Mouse (Mus musculus) lung, embryonic 15.5 days (tissue): ENCODE measurements around the gene Nell2. TPM values are rescaled to one million over a fixed set of nuclear protein-coding genes. Genes with fewer than 3 reads are reported as not detected.
A peak's percentile ranks its signal among the peaks of the same experiment; 100 is the strongest.

Experiments used
- ATAC-seq: fragments of 200-750 bp; cut with Nextera tagmentation; 2 replicates; pipeline ENCODE4 v1.8.0; 2017; ENCODE audit warnings: moderate number of reproducible peaks, borderline replicate concordance; ENCODE audit not compliant: low FRiP score, low TSS enrichment; ENCODE audit errors: extremely low read depth
- H3K27ac ChIP-seq: fragments of 300-500 bp; sonication (generic); 2 replicates; pipeline ENCODE4 v1.5.1; 2015; ENCODE audit warnings: moderate library complexity, mild to moderate bottlenecking, inconsistent platforms
- H3K27me3 ChIP-seq: fragments of 300-500 bp; sonication (generic); 2 replicates; pipeline ENCODE4 v1.6.1; 2015; ENCODE audit warnings: inconsistent platforms
- H3K36me3 ChIP-seq: fragments of 300-500 bp; sonication (generic); 2 replicates; pipeline ENCODE4 v1.6.1; 2015; ENCODE audit warnings: inconsistent platforms
- H3K4me1 ChIP-seq: fragments of 300-500 bp; sonication (generic); 2 replicates; pipeline ENCODE4 v1.6.1; 2015; ENCODE audit warnings: inconsistent platforms
- H3K4me2 ChIP-seq: fragments of 300-500 bp; sonication (generic); 2 replicates; pipeline ENCODE4 v1.6.1; 2015; ENCODE audit warnings: inconsistent platforms, mild to moderate bottlenecking, moderate library complexity
- H3K4me3 ChIP-seq: fragments of 300-500 bp; sonication (generic); 2 replicates; pipeline ENCODE4 v1.5.1; 2015; ENCODE audit warnings: mild to moderate bottlenecking, inconsistent platforms
- H3K9ac ChIP-seq: fragments of 300-500 bp; sonication (generic); 2 replicates; pipeline ENCODE4 v1.6.1; 2015; ENCODE audit warnings: inconsistent platforms
- H3K9me3 ChIP-seq: fragments of 300-500 bp; sonication (generic); 2 replicates; pipeline ENCODE4 v1.6.1; 2016; ENCODE audit warnings: inconsistent platforms
- WGBS: fragments of 180-500 bp; shearing (Covaris S2); methylation state at CpG from one replicate; pipeline ENCODE4 v1.1.7; 2015; 5-methylcytosine and 5-hydroxymethylcytosine counted together
- polyA plus RNA-seq: library from polyadenylated mRNA; unstranded; fragments of >200 nt; fragmentation: Nextera tagmentation; extraction: Ambion mirVana; gene quantifications from 2 replicates; pipeline ENCODE4 v1.2.1, GENCODE M21; 2015

Gene Nell2
- polyA plus RNA-seq: 1.5 and 1.8 TPM in 2 replicates

- Histone ChIP-seq H3K4me2 (peak within 1 kb of the TSS; percentile 85), H3K9me3 (no peaks in the 10 kb centered on the region), H3K27me3 (peaks cover 52% of the 10 kb centered on the region), H3K4me3 (peak within 1 kb of the TSS; percentile 43), H3K36me3 (no peaks in the 10 kb centered on the region), H3K4me1 (peaks cover 12% of the 10 kb centered on the region), H3K27ac (no peak within 1 kb of the TSS), H3K9ac (no peak within 1 kb of the TSS)
- peak; percentile 42; the same call in 1 of the 2 replicates for ATAC-seq
- under 1% methylated on average over 90 of the region's 95 CpGs for WGBS
Observed at GRCm38 (mm10) chr15:95527948-95528861, at the start of gene Nell2. Nell2 (minus strand) TSS chr15:95528559.

GRCm38 (mm10) chr15:95574661-95575060 is 46.3 kb upstream of the Nell2 start:
- Histone ChIP-seq H3K9ac (no peak overlapping the region), H3K4me1 (no peaks in the 10 kb centered on the region), H3K27me3 (no peaks in the 10 kb centered on the region), H3K9me3 (no peaks in the 10 kb centered on the region), H3K4me2 (no peak overlapping the region), H3K4me3 (no peak overlapping the region), H3K36me3 (no peaks in the 10 kb centered on the region), H3K27ac (no peak overlapping the region)
- 15% methylated on average over 5 of the region's 5 CpGs for WGBS
- no peak for ATAC-seq

- Histone ChIP-seq H3K36me3 (no peaks in the 10 kb centered on the region), H3K9me3 (no peaks in the 10 kb centered on the region), H3K4me3 (no peak overlapping the region), H3K4me2 (no peak overlapping the region), H3K9ac (no peak overlapping the region), H3K27me3 (no peaks in the 10 kb centered on the region), H3K27ac (no peak overlapping the region), H3K4me1 (no peaks in the 10 kb centered on the region)
- WGBS: 80% methylated on average over 6 of the region's 6 CpGs
- ATAC-seq: no peak
Observed at GRCm38 (mm10) chr15:95569606-95570005, 41.2 kb upstream of the Nell2 start.

- Histone ChIP-seq H3K4me2 (no peak overlapping the region), H3K36me3 (no peaks in the 10 kb centered on the region), H3K27me3 (no peaks in the 10 kb centered on the region), H3K9me3 (no peaks in the 10 kb centered on the region), H3K4me1 (no peaks in the 10 kb centered on the region), H3K4me3 (no peak overlapping the region), H3K9ac (no peak overlapping the region), H3K27ac (no peak overlapping the region)
- ATAC-seq: no peak
- WGBS: 88% methylated on average over 2 of the region's 2 CpGs
Observed at GRCm38 (mm10) chr15:95565160-95565559, 36.8 kb upstream of the Nell2 start.

- H3K27ac ChIP-seq: no peak overlapping the region
- H3K27me3 ChIP-seq: no peaks in the 10 kb centered on the region
- no peak overlapping the region for H3K9ac ChIP-seq
- H3K4me2 ChIP-seq: no peak overlapping the region
- H3K4me3 ChIP-seq: no peak overlapping the region
- H3K36me3 ChIP-seq: no peaks in the 10 kb centered on the region
- ATAC-seq: no peak
- 91% methylated on average over 5 of the region's 5 CpGs for WGBS
- no peaks in the 10 kb centered on the region for H3K4me1 ChIP-seq
- H3K9me3 ChIP-seq: no peaks in the 10 kb centered on the region
Observed at GRCm38 (mm10) chr15:95561303-95561702, 32.9 kb upstream of the Nell2 start.

GRCm38 (mm10) chr15:95550011-95550410 is 21.7 kb upstream of the Nell2 start:
- no peak for ATAC-seq
- no peaks in the 10 kb centered on the region for H3K36me3 ChIP-seq
- 70% methylated on average over 5 of the region's 5 CpGs for WGBS
- H3K27ac ChIP-seq: no peak overlapping the region
- no peak overlapping the region for H3K9ac ChIP-seq
- H3K4me3 ChIP-seq: no peak overlapping the region
- no peaks in the 10 kb centered on the region for H3K9me3 ChIP-seq
- H3K27me3 ChIP-seq: no peaks in the 10 kb centered on the region
- no peaks in the 10 kb centered on the region for H3K4me1 ChIP-seq
- H3K4me2 ChIP-seq: no peak overlapping the region

GRCm38 (mm10) chr15:95542632-95543031 is 14.3 kb upstream of the Nell2 start:
- Histone ChIP-seq H3K36me3 (no peaks in the 10 kb centered on the region), H3K27ac (no peak overlapping the region), H3K27me3 (no peaks in the 10 kb centered on the region), H3K4me2 (no peak overlapping the region), H3K9me3 (no peaks in the 10 kb centered on the region), H3K4me1 (no peaks in the 10 kb centered on the region), H3K9ac (no peak overlapping the region), H3K4me3 (no peak overlapping the region)
- ATAC-seq: no peak
- 60% methylated on average over 6 of the region's 6 CpGs for WGBS

- no peaks in the 10 kb centered on the region for H3K36me3 ChIP-seq
- H3K4me1 ChIP-seq: no peaks in the 10 kb centered on the region
- no peaks in the 10 kb centered on the region for H3K9me3 ChIP-seq
- no peak overlapping the region for H3K9ac ChIP-seq
- H3K27me3 ChIP-seq: no peaks in the 10 kb centered on the region
- no peak overlapping the region for H3K27ac ChIP-seq
- ATAC-seq: no peak
- no peak overlapping the region for H3K4me2 ChIP-seq
- no peak overlapping the region for H3K4me3 ChIP-seq
- 54% methylated on average over 4 of the region's 4 CpGs for WGBS
Observed at GRCm38 (mm10) chr15:95536724-95537123, 8.4 kb upstream of the Nell2 start.

GRCm38 (mm10) chr15:95536230-95536629 is 7.9 kb upstream of the Nell2 start:
- Histone ChIP-seq H3K36me3 (no peaks in the 10 kb centered on the region), H3K9ac (no peak overlapping the region), H3K9me3 (no peaks in the 10 kb centered on the region), H3K4me1 (no peaks in the 10 kb centered on the region), H3K4me3 (no peak overlapping the region), H3K4me2 (no peak overlapping the region), H3K27me3 (no peaks in the 10 kb centered on the region), H3K27ac (no peak overlapping the region)
- ATAC-seq: no peak
- 68% methylated on average over 4 of the region's 4 CpGs for WGBS

GRCm38 (mm10) chr15:95534644-95535043 is 6.3 kb upstream of the Nell2 start:
- WGBS: 73% methylated on average over 6 of the region's 6 CpGs

GRCm38 (mm10) chr15:95527461-95527947 is 855 bp downstream of the Nell2 start:
- peaks cover 52% of the 10 kb centered on the region for H3K27me3 ChIP-seq
- H3K4me3 ChIP-seq: peak overlapping the region; percentile 43
- H3K4me1 ChIP-seq: peaks cover 12% of the 10 kb centered on the region
- under 1% methylated on average over 28 of the region's 28 CpGs for WGBS
- no peaks in the 10 kb centered on the region for H3K36me3 ChIP-seq
- no peak overlapping the region for H3K27ac ChIP-seq
- H3K4me2 ChIP-seq: peak overlapping the region; percentile 85
- no peak overlapping the region for H3K9ac ChIP-seq
- no peaks in the 10 kb centered on the region for H3K9me3 ChIP-seq
- ATAC-seq: no peak

More at GRCm38 (mm10) chr15:95534644-95535043, 6.3 kb upstream of the Nell2 start:
- H3K27ac ChIP-seq: no peak overlapping the region
- H3K9ac ChIP-seq: no peak overlapping the region
- H3K36me3 ChIP-seq: no peaks in the 10 kb centered on the region
- H3K4me2 ChIP-seq: no peak overlapping the region
- H3K27me3 ChIP-seq: no peaks in the 10 kb centered on the region; the same call in 1 of the 2 replicates
- no peak for ATAC-seq
- H3K4me1 ChIP-seq: no peaks in the 10 kb centered on the region
- no peak overlapping the region for H3K4me3 ChIP-seq
- H3K9me3 ChIP-seq: no peaks in the 10 kb centered on the region
